Mouse (Mus musculus): ENCODE data around the gene Arhgef19.

DNA sequence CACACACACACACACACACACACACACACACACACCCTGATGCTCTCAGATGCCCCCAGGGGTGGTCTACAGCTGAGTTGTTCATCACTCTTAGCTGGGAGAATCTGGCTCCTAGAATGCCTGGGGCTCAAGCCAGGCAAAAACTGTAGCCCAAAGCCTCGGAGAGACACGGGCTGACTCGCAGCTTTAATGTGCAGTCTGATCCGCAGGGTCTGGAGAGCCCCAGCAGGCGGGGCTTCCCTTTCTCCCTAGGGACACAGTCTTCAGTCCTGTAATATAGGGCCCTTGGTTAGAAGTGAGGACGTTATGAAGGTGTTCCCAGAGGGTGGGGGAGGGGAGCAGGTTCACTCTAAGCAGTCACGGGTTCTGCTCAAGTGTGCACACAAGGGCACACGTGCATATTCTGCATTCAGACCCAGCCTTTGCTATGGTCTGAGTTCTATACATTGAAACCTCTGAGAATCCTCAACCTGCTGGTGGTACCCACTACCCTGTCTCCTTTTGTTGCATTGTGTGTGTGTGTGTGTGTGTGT, 44.6 kb downstream of the Arhgef19 start:
- TF ChIP-seq POLR2A (IDR thresholded peaks at IDR 0.05; ENCODE audit: extremely low read depth, insufficient read depth, low read length) (no peak), CTCF (IDR thresholded peaks at IDR 0.05; ENCODE audit: extremely low read depth, insufficient read depth, low read length) (no peak)
